Mouse (Mus musculus) heart, adult 11 months (tissue): ENCODE measurements around the gene 6330403K07Rik.

Source experiments
- DNase-seq: peaks from one replicate; pipeline ENCODE4 v3.0.0; 2022

6330403K07Rik gene

GRCm38 (mm10) chr11:71033163-71033761 is at the start of gene 6330403K07Rik:
Gene 6330403K07Rik (minus strand): TSS chr11:71033513.
- peak; percentile 89 for DNase-seq

- DNase-seq: no peak
Observed at GRCm38 (mm10) chr11:71076342-71076741, 43.0 kb upstream of the 6330403K07Rik start.

- DNase-seq: no peak
Observed at GRCm38 (mm10) chr11:71052554-71052953, 19.2 kb upstream of the 6330403K07Rik start.

- no peak for DNase-seq
Observed at GRCm38 (mm10) chr11:71039526-71040298, 6.4 kb upstream of the 6330403K07Rik start.

GRCm38 (mm10) chr11:71032491-71033162 is 686 bp downstream of the 6330403K07Rik start:
- peak; percentile 85 for DNase-seq

GRCm38 (mm10) chr11:71032070-71032469 is 1.2 kb downstream of the 6330403K07Rik start:
- DNase-seq: peak; percentile 64

- peak; percentile 64 for DNase-seq
Observed at GRCm38 (mm10) chr11:71029403-71030118, 3.8 kb downstream of the 6330403K07Rik start.

GRCm38 (mm10) chr11:71028280-71028679 is 5.0 kb downstream of the 6330403K07Rik start:
- DNase-seq: peak; percentile 34

- DNase-seq: peak; percentile 100
Observed at GRCm38 (mm10) chr11:71019201-71020068, 13.9 kb downstream of the 6330403K07Rik start, which contains the start of the genes Mis12 and Derl2. Gene Mis12 (plus strand): TSS chr11:71019611. Gene Derl2 (minus strand): TSS chr11:71019841.

- no peak for DNase-seq
Observed at GRCm38 (mm10) chr11:71018416-71019200, 14.7 kb downstream of the 6330403K07Rik start.

GRCm38 (mm10) chr11:71017051-71017450 is 16.3 kb downstream of the 6330403K07Rik start:
- DNase-seq: peak; percentile 42

- DNase-seq: peak; percentile 95
Observed at GRCm38 (mm10) chr11:71012743-71013142, 20.6 kb downstream of the 6330403K07Rik start.

GRCm38 (mm10) chr11:71008321-71008720 is 25.0 kb downstream of the 6330403K07Rik start:
- peak; percentile 98 for DNase-seq

GRCm38 (mm10) chr11:71007831-71008230 is 25.5 kb downstream of the 6330403K07Rik start:
- peak; percentile 86 for DNase-seq

GRCm38 (mm10) chr11:71007026-71007425 is 26.3 kb downstream of the 6330403K07Rik start:
- DNase-seq: peak; percentile 72

GRCm38 (mm10) chr11:71005046-71005445 is 28.3 kb downstream of the 6330403K07Rik start:
- DNase-seq: peak; percentile 80

GRCm38 (mm10) chr11:71004316-71004773 is 29.0 kb downstream of the 6330403K07Rik start, which contains the start of gene Dhx33:
Gene Dhx33 (minus strand): TSS chr11:71004437.
- DNase-seq: peak; percentile 100

- no peak for DNase-seq
Observed at GRCm38 (mm10) chr11:71003611-71004315, 29.6 kb downstream of the 6330403K07Rik start.

GRCm38 (mm10) chr11:71001167-71001566 is 32.1 kb downstream of the 6330403K07Rik start:
- peak; percentile 64 for DNase-seq
